Mouse (Mus musculus) forebrain, embryonic 11.5 days (tissue): ENCODE results near the gene Incenp. TPM values are rescaled to one million over a fixed set of nuclear protein-coding genes. Genes with fewer than 3 reads are reported as not detected.

ENCODE experiments used
- ATAC-seq: fragments of 200-750 bp; cut with Nextera tagmentation; replicated peaks from 2 replicates; pipeline ENCODE4 v1.8.0; 2017; ENCODE audit warnings: moderate TSS enrichment; ENCODE audit not compliant: low FRiP score
- DNase-seq: peaks from one replicate; pipeline ENCODE4 v3.0.0-alpha.2; 2017; ENCODE audit warnings: low spot score
- H3K27ac ChIP-seq: fragments of 300-500 bp; sonication (generic); 2 replicates; pipeline ENCODE4 v1.5.1; 2014; ENCODE audit warnings: low read depth, low read length
- H3K27me3 ChIP-seq: fragments of 300-500 bp; sonication (generic); 2 replicates; pipeline ENCODE4 v1.6.1; 2014; ENCODE audit warnings: mild to moderate bottlenecking, low read length, mixed read lengths; ENCODE audit not compliant: control insufficient read depth, insufficient read depth
- H3K36me3 ChIP-seq: fragments of 300-500 bp; sonication (generic); 2 replicates; pipeline ENCODE4 v1.6.1; 2014; ENCODE audit warnings: mild to moderate bottlenecking, low read length, moderate library complexity, mixed read lengths; ENCODE audit not compliant: control insufficient read depth, insufficient read depth
- H3K4me1 ChIP-seq: fragments of 300-500 bp; sonication (generic); replicated peaks from 2 replicates; pipeline ENCODE4 v1.6.1; 2014; ENCODE audit warnings: low read length, mixed read lengths; ENCODE audit not compliant: control insufficient read depth, insufficient read depth
- H3K4me2 ChIP-seq: fragments of 300-500 bp; sonication (generic); 2 replicates; pipeline ENCODE4 v1.6.1; 2014; ENCODE audit warnings: low read depth, mild to moderate bottlenecking, low read length, moderate library complexity, mixed read lengths; ENCODE audit not compliant: severe bottlenecking
- H3K4me3 ChIP-seq: fragments of 300-500 bp; sonication (generic); 2 replicates; pipeline ENCODE4 v1.5.1; 2014; ENCODE audit warnings: low read depth, low read length
- H3K9ac ChIP-seq: fragments of 300-500 bp; sonication (generic); 2 replicates; pipeline ENCODE4 v1.6.1; 2014; ENCODE audit warnings: low read length
- H3K9me3 ChIP-seq: fragments of 300-500 bp; sonication (generic); 2 replicates; pipeline ENCODE4 v1.6.1; 2016; ENCODE audit warnings: low read length, mixed read lengths; ENCODE audit not compliant: control insufficient read depth
- WGBS: fragments of 180-500 bp; shearing (Covaris S2); extraction: QIAGEN DNeasy Blood & Tissue Kit; methylation state at CpG from one replicate; pipeline ENCODE4 v1.1.7; 2014; 5-methylcytosine and 5-hydroxymethylcytosine counted together
- polyA plus RNA-seq: library from polyadenylated mRNA; unstranded; fragments of >200 nt; fragmentation: Nextera tagmentation; extraction: Ambion mirVana; gene quantifications from 2 replicates; pipeline ENCODE4 v1.2.1, GENCODE M21; 2014

The Incenp gene
- 128 and 133 TPM in 2 replicates for polyA plus RNA-seq

- H3K9me3 ChIP-seq = no peaks in the 10 kb centered on the region
- H3K36me3 ChIP-seq = peaks cover 7% of the 10 kb centered on the region; the same call in 1 of the 2 replicates
- peak within 1 kb of the TSS; percentile 81 for H3K4me2 ChIP-seq
These were observed at the start of gene Incenp for GRCm38 (mm10) chr19:9899072-9899779. Gene Incenp (minus strand): TSS chr19:9899551.

GRCm38 (mm10) chr19:9946986-9947385, 47.6 kb upstream of the Incenp start:
- Histone ChIP-seq H3K27ac (no peak overlapping the region), H3K4me2 (no peak overlapping the region), H3K4me1 (no peaks in the 10 kb centered on the region), H3K27me3 (no peaks in the 10 kb centered on the region), H3K4me3 (no peak overlapping the region), H3K36me3 (no peaks in the 10 kb centered on the region), H3K9ac (no peak overlapping the region), H3K9me3 (no peaks in the 10 kb centered on the region)
- no peak for ATAC-seq
- 88% methylated on average over 3 of the region's 3 CpGs for WGBS
- no peak for DNase-seq

More at GRCm38 (mm10) chr19:9899072-9899779, at the start of gene Incenp:
- Histone ChIP-seq H3K4me3 (peak within 1 kb of the TSS; percentile 90), H3K4me1 (peaks cover 3% of the 10 kb centered on the region; the same call in 1 of the 2 replicates), H3K9ac (peak within 1 kb of the TSS; percentile 94), H3K27ac (peak within 1 kb of the TSS; percentile 84), H3K27me3 (no peaks in the 10 kb centered on the region)
- ATAC-seq (peak; percentile 99), DNase-seq (peak; percentile 93)
- WGBS = under 1% methylated on average over 58 of the region's 58 CpGs

- Histone ChIP-seq H3K4me3 (no peak overlapping the region), H3K4me2 (no peak overlapping the region), H3K27ac (no peak overlapping the region), H3K36me3 (no peaks in the 10 kb centered on the region), H3K9ac (no peak overlapping the region), H3K9me3 (no peaks in the 10 kb centered on the region), H3K27me3 (no peaks in the 10 kb centered on the region), H3K4me1 (no peaks in the 10 kb centered on the region; the same call in 1 of the 2 replicates)
- ATAC-seq (no peak), DNase-seq (no peak)
- 94% methylated on average over 8 of the region's 8 CpGs for WGBS
These were observed 46.6 kb upstream of the Incenp start for GRCm38 (mm10) chr19:9945800-9946564.

- DNase-seq = no peak
- Histone ChIP-seq H3K4me2 (no peak overlapping the region), H3K27me3 (no peaks in the 10 kb centered on the region), H3K9ac (no peak overlapping the region), H3K4me3 (no peak overlapping the region), H3K9me3 (no peaks in the 10 kb centered on the region), H3K4me1 (peaks cover 2% of the 10 kb centered on the region; the same call in 1 of the 2 replicates), H3K27ac (no peak overlapping the region), H3K36me3 (no peaks in the 10 kb centered on the region)
- ATAC-seq = no peak
- 74% methylated on average over 10 of the region's 10 CpGs for WGBS
These were observed 43.5 kb upstream of the Incenp start for GRCm38 (mm10) chr19:9942539-9943533.

- H3K27ac ChIP-seq = no peak overlapping the region
- ATAC-seq = no peak
- H3K27me3 ChIP-seq = no peaks in the 10 kb centered on the region
- H3K9me3 ChIP-seq = no peaks in the 10 kb centered on the region
- DNase-seq = no peak
- H3K4me3 ChIP-seq = no peak overlapping the region
- H3K4me1 ChIP-seq = peaks cover 2% of the 10 kb centered on the region; the same call in 1 of the 2 replicates
- no peak overlapping the region for H3K4me2 ChIP-seq
- H3K9ac ChIP-seq = no peak overlapping the region
- 52% methylated on average over 1 of the region's 1 CpGs for WGBS
- no peaks in the 10 kb centered on the region for H3K36me3 ChIP-seq
These were observed 42.5 kb upstream of the Incenp start for GRCm38 (mm10) chr19:9941809-9942208.

- H3K4me3 ChIP-seq = no peak overlapping the region
- DNase-seq = no peak
These were observed 41.6 kb upstream of the Incenp start for GRCm38 (mm10) chr19:9940903-9941302.

GRCm38 (mm10) chr19:9939841-9940240, 40.5 kb upstream of the Incenp start:
- no peak overlapping the region for H3K4me3 ChIP-seq
- no peaks in the 10 kb centered on the region for H3K27me3 ChIP-seq
- no peak overlapping the region for H3K9ac ChIP-seq
- H3K9me3 ChIP-seq = no peaks in the 10 kb centered on the region
- no peaks in the 10 kb centered on the region for H3K36me3 ChIP-seq
- no peak overlapping the region for H3K4me2 ChIP-seq
- 59% methylated on average over 7 of the region's 7 CpGs for WGBS
- no peak overlapping the region for H3K27ac ChIP-seq
- peaks cover 2% of the 10 kb centered on the region; the same call in 1 of the 2 replicates for H3K4me1 ChIP-seq
- ATAC-seq (no peak), DNase-seq (no peak)

More at GRCm38 (mm10) chr19:9940903-9941302, 41.6 kb upstream of the Incenp start:
- Histone ChIP-seq H3K9me3 (no peaks in the 10 kb centered on the region), H3K4me1 (peaks cover 2% of the 10 kb centered on the region; the same call in 1 of the 2 replicates), H3K9ac (no peak overlapping the region), H3K4me2 (no peak overlapping the region), H3K36me3 (no peaks in the 10 kb centered on the region), H3K27me3 (no peaks in the 10 kb centered on the region), H3K27ac (no peak overlapping the region)
- 10% methylated on average over 4 of the region's 4 CpGs for WGBS
- ATAC-seq = no peak

- H3K36me3 ChIP-seq = no peaks in the 10 kb centered on the region
- no peak for ATAC-seq
- H3K9me3 ChIP-seq = no peaks in the 10 kb centered on the region
- H3K4me2 ChIP-seq = no peak overlapping the region
- H3K9ac ChIP-seq = no peak overlapping the region
- H3K4me3 ChIP-seq = no peak overlapping the region
- H3K27ac ChIP-seq = no peak overlapping the region
- H3K4me1 ChIP-seq = peaks cover 2% of the 10 kb centered on the region; the same call in 1 of the 2 replicates
- DNase-seq = no peak
- 79% methylated on average over 13 of the region's 13 CpGs for WGBS
- no peaks in the 10 kb centered on the region for H3K27me3 ChIP-seq
These were observed 39.5 kb upstream of the Incenp start for GRCm38 (mm10) chr19:9938824-9939303.
